Mouse (Mus musculus) stomach, embryonic 14.5 days (tissue): ENCODE data around the gene Nsun6. TPM values are rescaled to one million over a fixed set of nuclear protein-coding genes. Genes with fewer than 3 reads are reported as not detected.
A peak's percentile ranks its signal among the peaks of the same experiment; 100 is the strongest.

ENCODE experiments used
- ATAC-seq: fragments of 200-750 bp; cut with Nextera tagmentation; 2 replicates; pipeline ENCODE4 v1.8.0; 2017; ENCODE audit warnings: low read depth, moderate TSS enrichment; ENCODE audit not compliant: insufficient number of reproducible peaks, insufficient read depth, low FRiP score
- H3K27ac ChIP-seq: fragments of 300-500 bp; sonication (generic); 2 replicates; pipeline ENCODE4 v1.5.1; 2014; ENCODE audit warnings: mild to moderate bottlenecking, low read length, moderate library complexity, mixed read lengths
- H3K27me3 ChIP-seq: fragments of 300-500 bp; sonication (generic); 2 replicates; pipeline ENCODE4 v1.6.1; 2014; ENCODE audit warnings: low read length, control low read depth, mixed read lengths; ENCODE audit not compliant: control insufficient read depth, insufficient read depth
- H3K36me3 ChIP-seq: fragments of 300-500 bp; sonication (generic); 2 replicates; pipeline ENCODE4 v1.6.1; 2014; ENCODE audit warnings: mild to moderate bottlenecking, control low read depth, low read length, moderate library complexity, mixed read lengths; ENCODE audit not compliant: control insufficient read depth, insufficient read depth
- H3K4me1 ChIP-seq: fragments of 300-500 bp; sonication (generic); 2 replicates; pipeline ENCODE4 v1.6.1; 2014; ENCODE audit warnings: low read length, control low read depth, mixed read lengths; ENCODE audit not compliant: control insufficient read depth, insufficient read depth
- H3K4me2 ChIP-seq: fragments of 300-500 bp; sonication (generic); replicated peaks from 2 replicates; pipeline ENCODE4 v1.6.1; 2014; ENCODE audit warnings: low read depth, low read length, control low read depth
- H3K4me3 ChIP-seq: fragments of 300-500 bp; sonication (generic); 2 replicates; pipeline ENCODE4 v1.5.1; 2014; ENCODE audit warnings: low read depth, low read length, control low read depth
- H3K9ac ChIP-seq: fragments of 300-500 bp; sonication (generic); replicated peaks from 2 replicates; pipeline ENCODE4 v1.6.1; 2014; ENCODE audit warnings: low read depth, mild to moderate bottlenecking, control low read depth, low read length, moderate library complexity, mixed read lengths
- H3K9me3 ChIP-seq: fragments of 300-500 bp; sonication (generic); 2 replicates; pipeline ENCODE4 v1.6.1; 2016; ENCODE audit warnings: low read depth, low read length, control low read depth; ENCODE audit not compliant: control insufficient read depth
- WGBS: fragments of 180-500 bp; shearing (Covaris S2); extraction: QIAGEN DNeasy Blood & Tissue Kit; methylation state at CpG from one replicate; pipeline ENCODE4 v1.1.7; 2014; 5-methylcytosine and 5-hydroxymethylcytosine counted together
- polyA plus RNA-seq: library from polyadenylated mRNA; unstranded; fragments of >200 nt; fragmentation: Nextera tagmentation; extraction: Ambion mirVana; gene quantifications from 2 replicates; pipeline ENCODE4 v1.2.1, GENCODE M21; 2014

Gene Nsun6
- polyA plus RNA-seq, result 13.5 and 14.0 TPM in 2 replicates

GRCm38 (mm10) chr2:15054945-15055637 is at the start of gene Nsun6:
Nsun6 (minus strand) TSS chr2:15055069.
- peak within 1 kb of the TSS; percentile 87 for H3K27ac ChIP-seq
- peak; percentile 98 for ATAC-seq
- peak within 1 kb of the TSS; percentile 84 for H3K9ac ChIP-seq
- no peaks in the 10 kb centered on the region for H3K27me3 ChIP-seq
- peaks cover 14% of the 10 kb centered on the region for H3K4me1 ChIP-seq
- peak within 1 kb of the TSS; percentile 93 for H3K4me3 ChIP-seq
- H3K36me3 ChIP-seq, result no peaks in the 10 kb centered on the region
- H3K4me2 ChIP-seq, result peak within 1 kb of the TSS; percentile 62
- WGBS, result under 1% methylated on average over 73 of the region's 75 CpGs
- H3K9me3 ChIP-seq, result no peaks in the 10 kb centered on the region

DNA sequence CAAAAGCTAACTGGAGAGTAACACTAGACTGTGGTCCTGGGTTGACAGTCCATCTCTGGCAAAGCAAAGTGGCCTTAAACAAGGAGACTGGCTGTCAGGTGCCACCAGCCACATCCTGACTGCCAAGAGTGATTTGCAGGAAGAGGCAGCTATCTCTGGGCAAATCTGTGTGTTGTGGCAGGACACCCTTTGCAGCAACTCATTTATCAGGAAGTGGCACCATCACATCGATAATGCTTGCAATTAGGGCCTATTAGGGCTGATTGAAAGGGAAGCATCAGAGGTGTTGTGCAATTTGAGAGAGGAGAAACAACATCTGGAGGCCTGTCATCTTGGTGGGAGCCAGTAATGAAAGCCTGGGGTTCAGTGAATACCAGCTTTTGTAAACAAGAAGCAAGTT is 49.5 kb upstream of the Nsun6 start:
- no peaks in the 10 kb centered on the region for H3K4me1 ChIP-seq
- 55% methylated on average over 1 of the region's 1 CpGs for WGBS
- H3K4me2 ChIP-seq, result no peak overlapping the region
- no peaks in the 10 kb centered on the region for H3K27me3 ChIP-seq
- H3K9me3 ChIP-seq, result no peaks in the 10 kb centered on the region
- no peaks in the 10 kb centered on the region for H3K36me3 ChIP-seq
- ATAC-seq, result no peak
- H3K4me3 ChIP-seq, result no peak overlapping the region
- H3K27ac ChIP-seq, result no peak overlapping the region
- H3K9ac ChIP-seq, result no peak overlapping the region

GRCm38 (mm10) chr2:15096514-15097090 is 41.7 kb upstream of the Nsun6 start:
- H3K36me3 ChIP-seq, result no peaks in the 10 kb centered on the region
- WGBS, result 49% methylated on average over 3 of the region's 3 CpGs
- H3K4me3 ChIP-seq, result no peak overlapping the region
- ATAC-seq, result no peak
- H3K4me1 ChIP-seq, result no peaks in the 10 kb centered on the region
- H3K9me3 ChIP-seq, result no peaks in the 10 kb centered on the region
- H3K4me2 ChIP-seq, result no peak overlapping the region
- H3K27ac ChIP-seq, result no peak overlapping the region
- H3K27me3 ChIP-seq, result no peaks in the 10 kb centered on the region
- H3K9ac ChIP-seq, result no peak overlapping the region

DNA sequence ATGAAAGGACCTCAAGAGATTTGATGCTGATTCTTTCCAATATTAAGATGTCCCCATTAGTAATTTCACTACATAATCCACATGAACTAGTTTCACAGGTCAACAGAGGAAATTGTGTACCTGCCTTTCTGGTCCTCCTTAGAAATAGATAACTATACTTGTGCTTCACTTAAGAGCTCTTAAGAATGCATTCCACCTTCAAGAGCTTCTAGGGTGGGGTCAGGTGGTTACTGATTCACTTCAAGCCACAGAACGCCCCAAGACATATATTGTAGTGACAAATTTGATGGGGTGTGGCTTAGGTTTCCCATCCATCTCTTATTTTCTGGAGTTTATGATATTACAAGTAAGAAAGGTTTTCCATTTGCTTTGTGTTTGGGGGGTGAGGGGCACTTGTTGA is 32.4 kb upstream of the Nsun6 start:
- ATAC-seq, result no peak
- H3K4me2 ChIP-seq, result no peak overlapping the region
- no peak overlapping the region for H3K27ac ChIP-seq
- WGBS, result 71% methylated on average over 1 of the region's 1 CpGs
- peaks cover 3% of the 10 kb centered on the region; the same call in 1 of the 2 replicates for H3K36me3 ChIP-seq
- H3K9me3 ChIP-seq, result no peaks in the 10 kb centered on the region
- no peaks in the 10 kb centered on the region for H3K4me1 ChIP-seq
- no peak overlapping the region for H3K9ac ChIP-seq
- H3K4me3 ChIP-seq, result no peak overlapping the region
- no peaks in the 10 kb centered on the region for H3K27me3 ChIP-seq

DNA sequence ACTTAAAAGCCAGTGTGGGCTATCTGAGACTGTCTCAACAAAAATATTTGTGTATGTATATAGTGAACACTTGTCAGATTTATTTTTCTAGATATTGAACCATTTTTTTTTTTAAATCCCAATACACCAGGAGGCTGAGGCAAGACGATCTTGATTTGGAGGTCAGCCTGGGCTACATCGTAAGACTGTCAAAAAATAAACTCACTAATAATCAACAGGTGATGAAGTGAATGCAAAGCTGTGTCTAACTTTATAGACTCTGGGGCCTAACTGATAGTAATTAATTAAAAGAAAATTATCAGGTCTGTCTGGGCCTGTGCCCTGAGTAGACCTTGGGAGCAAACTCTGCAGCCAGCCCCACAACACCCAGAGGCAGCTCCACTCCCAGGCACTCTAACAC is 28.8 kb upstream of the Nsun6 start:
- Histone ChIP-seq H3K36me3 (peaks cover 16% of the 10 kb centered on the region), H3K4me2 (no peak overlapping the region), H3K27ac (no peak overlapping the region), H3K9me3 (no peaks in the 10 kb centered on the region), H3K27me3 (no peaks in the 10 kb centered on the region), H3K9ac (no peak overlapping the region), H3K4me1 (no peaks in the 10 kb centered on the region), H3K4me3 (no peak overlapping the region)
- no peak for ATAC-seq
- 94% methylated on average over 2 of the region's 2 CpGs for WGBS

DNA sequence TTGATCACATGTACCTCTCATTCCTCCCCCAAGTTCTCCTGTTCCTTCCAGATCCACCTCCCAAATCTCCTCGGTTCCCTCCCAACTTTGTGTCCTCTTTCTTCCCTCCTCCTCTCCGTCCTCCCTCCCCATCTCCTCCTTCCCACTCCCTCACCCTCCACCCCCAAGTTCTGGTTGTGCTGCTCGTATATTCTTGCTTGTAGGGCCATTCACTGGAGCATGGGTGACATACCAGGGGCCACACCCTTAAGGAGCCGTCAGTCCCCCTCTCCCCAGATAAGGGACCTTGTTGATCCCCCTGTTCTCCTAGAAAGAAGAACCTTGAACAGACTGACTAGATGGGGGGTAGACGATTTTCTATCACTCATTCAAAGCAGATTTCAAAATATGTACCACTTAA is 12.2 kb upstream of the Nsun6 start:
- peaks cover 38% of the 10 kb centered on the region for H3K36me3 ChIP-seq
- no peak for ATAC-seq
- H3K27me3 ChIP-seq, result no peaks in the 10 kb centered on the region
- 69% methylated on average over 5 of the region's 5 CpGs for WGBS
- H3K27ac ChIP-seq, result no peak overlapping the region
- H3K4me3 ChIP-seq, result no peak overlapping the region
- no peak overlapping the region for H3K4me2 ChIP-seq
- H3K9me3 ChIP-seq, result no peaks in the 10 kb centered on the region
- no peak overlapping the region for H3K9ac ChIP-seq
- H3K4me1 ChIP-seq, result no peaks in the 10 kb centered on the region

GRCm38 (mm10) chr2:15065447-15065846 is 10.6 kb upstream of the Nsun6 start:
- no peak overlapping the region for H3K4me3 ChIP-seq
- WGBS, result 88% methylated on average over 2 of the region's 2 CpGs
- H3K9ac ChIP-seq, result no peak overlapping the region
- no peak overlapping the region for H3K4me2 ChIP-seq
- no peak overlapping the region for H3K27ac ChIP-seq
- no peaks in the 10 kb centered on the region for H3K4me1 ChIP-seq
- H3K27me3 ChIP-seq, result no peaks in the 10 kb centered on the region
- H3K36me3 ChIP-seq, result peaks cover 25% of the 10 kb centered on the region
- ATAC-seq, result no peak
- no peaks in the 10 kb centered on the region for H3K9me3 ChIP-seq

- H3K4me3 ChIP-seq, result no peak overlapping the region
- H3K27me3 ChIP-seq, result no peaks in the 10 kb centered on the region
- H3K4me1 ChIP-seq, result no peaks in the 10 kb centered on the region
- no peak overlapping the region for H3K4me2 ChIP-seq
- no peak for ATAC-seq
- H3K9me3 ChIP-seq, result no peaks in the 10 kb centered on the region
- no peak overlapping the region for H3K9ac ChIP-seq
- 64% methylated on average over 7 of the region's 7 CpGs for WGBS
- peaks cover 17% of the 10 kb centered on the region for H3K36me3 ChIP-seq
- H3K27ac ChIP-seq, result no peak overlapping the region
These were observed 9.8 kb upstream of the Nsun6 start for GRCm38 (mm10) chr2:15064380-15065269.
